ENCODE assay signal across 8 mouse cellular contexts in the genomic region with DNA sequence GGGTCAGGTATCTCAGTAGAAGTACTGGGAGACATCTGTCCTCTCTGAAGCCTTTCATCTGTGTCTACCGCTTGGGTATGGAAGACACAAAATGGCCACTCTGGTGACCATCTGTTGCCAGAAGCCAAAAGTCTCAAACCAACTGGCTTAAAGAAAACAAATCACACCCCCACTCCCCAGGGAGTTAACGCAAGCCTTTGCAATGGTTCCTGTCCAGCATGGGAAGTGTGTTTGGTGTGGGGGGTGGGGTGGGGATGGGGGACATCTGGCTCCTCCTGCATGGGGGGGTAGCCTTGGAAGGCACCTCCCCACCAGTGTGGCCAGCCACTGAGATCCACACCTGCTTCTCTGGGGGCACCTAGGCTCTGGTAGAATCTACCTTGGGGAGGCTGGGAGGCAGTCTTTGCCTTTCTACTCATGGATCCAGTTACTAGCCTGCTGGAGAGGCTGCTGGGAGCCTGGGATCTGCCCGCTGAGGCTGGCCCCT. TPM values are rescaled to one million over a fixed set of nuclear protein-coding genes. Genes with fewer than 3 reads are reported as not detected.
DNase-seq lines count a peak whose midpoint lies in the region; ATAC-seq and TF ChIP-seq lines count a peak whose summit lies in the region.

No protein-coding gene starts in this region.

- H3K4me1 ChIP-seq in kidney, postnatal 0 days (replicated peaks; ENCODE audit: insufficient read depth, low read length): peaks cover 97% of the 10 kb centered on the region
- H3K4me1 ChIP-seq in embryonic facial prominence, embryonic 14.5 days (ENCODE audit: control insufficient read depth, insufficient read depth, low read length): peaks cover 54% of the 10 kb centered on the region
- H3K4me1 ChIP-seq in hindbrain, embryonic 16.5 days (ENCODE audit: control insufficient read depth, insufficient read depth, low read depth, low read length): peaks cover 88% of the 10 kb centered on the region
- peaks cover 100% of the 10 kb centered on the region for H3K4me1 ChIP-seq in neural tube, embryonic 12.5 days

- 18% methylated on average over 3 of the region's 3 CpGs for WGBS in kidney, postnatal 0 days
- WGBS in embryonic facial prominence, embryonic 14.5 days: 11% methylated on average over 3 of the region's 3 CpGs
- WGBS in hindbrain, embryonic 16.5 days: 4% methylated on average over 3 of the region's 3 CpGs
- 4% methylated on average over 3 of the region's 3 CpGs for WGBS in neural tube, embryonic 12.5 days

- H3K27me3 ChIP-seq in kidney, postnatal 0 days (ENCODE audit: insufficient read depth, low read length): no peaks in the 10 kb centered on the region
- H3K27me3 ChIP-seq in embryonic facial prominence, embryonic 14.5 days (replicated peaks; ENCODE audit: control insufficient read depth, insufficient read depth, low read length): no peaks in the 10 kb centered on the region
- H3K27me3 ChIP-seq in hindbrain, embryonic 16.5 days (replicated peaks; ENCODE audit: control insufficient read depth, insufficient read depth, low read length): no peaks in the 10 kb centered on the region
- H3K27me3 ChIP-seq in neural tube, embryonic 12.5 days (replicated peaks): no peaks in the 10 kb centered on the region

- no peak overlapping the region for H3K4me2 ChIP-seq in kidney, postnatal 0 days (ENCODE audit: low read length)
- H3K4me2 ChIP-seq in embryonic facial prominence, embryonic 14.5 days (ENCODE audit: low read depth, low read length): peak overlapping the region; percentile 15
- H3K4me2 ChIP-seq in hindbrain, embryonic 16.5 days (ENCODE audit: low read length): peak overlapping the region; percentile 32
- H3K4me2 ChIP-seq in neural tube, embryonic 12.5 days (replicated peaks): peak overlapping the region; percentile 55

- ATAC-seq in kidney, postnatal 0 days (replicated peaks; ENCODE audit: low FRiP score, low read depth): no peak
- ATAC-seq in embryonic facial prominence, embryonic 14.5 days (ENCODE audit: low read depth): no peak
- no peak for ATAC-seq in hindbrain, embryonic 16.5 days
- peak; percentile 51 for ATAC-seq in neural tube, embryonic 12.5 days (ENCODE audit: low FRiP score, low read depth)

- no peak overlapping the region for H3K4me3 ChIP-seq in kidney, postnatal 0 days (replicated peaks; ENCODE audit: low read depth, low read length)
- H3K4me3 ChIP-seq in embryonic facial prominence, embryonic 14.5 days (ENCODE audit: low read depth, low read length): no peak overlapping the region
- no peak overlapping the region for H3K4me3 ChIP-seq in hindbrain, embryonic 16.5 days (ENCODE audit: low read length)
- no peak overlapping the region for H3K4me3 ChIP-seq in neural tube, embryonic 12.5 days

- no peak overlapping the region for H3K9ac ChIP-seq in kidney, postnatal 0 days (ENCODE audit: low read depth, low read length)
- H3K9ac ChIP-seq in embryonic facial prominence, embryonic 14.5 days (ENCODE audit: low read depth, low read length): 0 out of 2 replicates have a peak overlapping the region, but pooled peaks have one; percentile 40
- no peak overlapping the region for H3K9ac ChIP-seq in hindbrain, embryonic 16.5 days (ENCODE audit: low read depth, low read length)
- H3K9ac ChIP-seq in neural tube, embryonic 12.5 days: peak overlapping the region; percentile 41; the same call in 1 of the 2 replicates

- peak overlapping the region; percentile 82 for H3K27ac ChIP-seq in kidney, postnatal 0 days
- peak overlapping the region; percentile 77 for H3K27ac ChIP-seq in embryonic facial prominence, embryonic 14.5 days (replicated peaks; ENCODE audit: low read depth, low read length)
- peak overlapping the region; percentile 88 for H3K27ac ChIP-seq in hindbrain, embryonic 16.5 days (ENCODE audit: low read depth, low read length)
- peak overlapping the region; percentile 96 for H3K27ac ChIP-seq in neural tube, embryonic 12.5 days

- peaks cover 11% of the 10 kb centered on the region for H3K36me3 ChIP-seq in kidney, postnatal 0 days (ENCODE audit: insufficient read depth, low read length)
- H3K36me3 ChIP-seq in embryonic facial prominence, embryonic 14.5 days (ENCODE audit: control insufficient read depth, insufficient read depth, low read length): peaks cover 30% of the 10 kb centered on the region
- no peaks in the 10 kb centered on the region for H3K36me3 ChIP-seq in hindbrain, embryonic 16.5 days (ENCODE audit: control insufficient read depth, insufficient read depth, low read length)
- H3K36me3 ChIP-seq in neural tube, embryonic 12.5 days: peaks cover 32% of the 10 kb centered on the region

- no peak for TF ChIP-seq CTCF in kidney, postnatal 0 days (IDR thresholded peaks at IDR 0.05; ENCODE audit: low read depth)

- H3K9me3 ChIP-seq in kidney, postnatal 0 days (replicated peaks; ENCODE audit: low read length): no peaks in the 10 kb centered on the region
- no peaks in the 10 kb centered on the region for H3K9me3 ChIP-seq in embryonic facial prominence, embryonic 14.5 days (ENCODE audit: control insufficient read depth, low read length)
- no peaks in the 10 kb centered on the region for H3K9me3 ChIP-seq in hindbrain, embryonic 16.5 days (ENCODE audit: control insufficient read depth, low read length)
- no peaks in the 10 kb centered on the region for H3K9me3 ChIP-seq in neural tube, embryonic 12.5 days

- DNase-seq in kidney, postnatal 0 days (ENCODE audit: low spot score): peak; percentile 58
- DNase-seq in kidney, adult 18-20 months: no peak
- DNase-seq in embryonic facial prominence, embryonic 14.5 days (ENCODE audit: low spot score): no peak
- DNase-seq in urinary bladder, postnatal 25 days (ENCODE audit: low spot score): no peak
- no peak for DNase-seq in frontal cortex, adult 2 months (ENCODE audit: extremely low spot score in 1 of 2, low spot score in 1 of 2)
- no peak for DNase-seq in adrenal gland, adult 2 months

RNA-seq across cellular contexts. Expression of a gene that starts 29.6 kb away (rescaled TPM):
- polyA plus RNA-seq in kidney, postnatal 0 days (2015; fragmentation: Nextera tagmentation; extraction: Ambion mirVana): 12.1 and 12.9 TPM in 2 replicates
- polyA plus RNA-seq in embryonic facial prominence, embryonic 14.5 days (2014; fragmentation: Nextera tagmentation; extraction: Ambion mirVana): 29.9 and 35.8 TPM in 2 replicates
- 13.3 and 15.1 TPM in 2 replicates for polyA plus RNA-seq in hindbrain, embryonic 16.5 days (2015; fragmentation: Nextera tagmentation; extraction: Ambion mirVana)
- 44.7 and 48.2 TPM in 2 replicates for polyA plus RNA-seq in neural tube, embryonic 12.5 days (2016; fragmentation: Nextera tagmentation; extraction: Ambion mirVana)
- 13.0 and 13.2 TPM in 2 replicates for polyA plus RNA-seq in frontal cortex, adult 2 months (2012; rRNA removed)
- total RNA-seq in adrenal gland, adult 2 months (2021): 10 to 100 TPM; 17.6 to 21.1 TPM
- polyA plus RNA-seq in adrenal gland, adult 2 months (2012; rRNA removed): 37.1 and 49.2 TPM in 2 replicates

RNA-seq across cellular contexts. Expression of a gene that starts 41.9 kb away (rescaled TPM):
- polyA plus RNA-seq in kidney, postnatal 0 days (2015; fragmentation: Nextera tagmentation; extraction: Ambion mirVana): 16.4 and 16.6 TPM in 2 replicates
- polyA plus RNA-seq in embryonic facial prominence, embryonic 14.5 days (2014; fragmentation: Nextera tagmentation; extraction: Ambion mirVana): 38.6 and 42.0 TPM in 2 replicates
- 15.4 and 19.3 TPM in 2 replicates for polyA plus RNA-seq in hindbrain, embryonic 16.5 days (2015; fragmentation: Nextera tagmentation; extraction: Ambion mirVana)
- 26.0 and 26.3 TPM in 2 replicates for polyA plus RNA-seq in neural tube, embryonic 12.5 days (2016; fragmentation: Nextera tagmentation; extraction: Ambion mirVana)
- polyA plus RNA-seq in frontal cortex, adult 2 months (2012; rRNA removed): 30.8 and 36.1 TPM in 2 replicates
- total RNA-seq in adrenal gland, adult 2 months (2021): 10 to 100 TPM; 46.4 to 70.8 TPM
- polyA plus RNA-seq in adrenal gland, adult 2 months (2012; rRNA removed): 70.1 and 84.9 TPM in 2 replicates

Comparison
In these comparisons a context has a peak if more than half of its experiments do, and no peak if none do; other contexts are left out.
1. H3K9ac ChIP-seq: peak in embryonic facial prominence, embryonic 14.5 days (single experiment) and neural tube, embryonic 12.5 days (single experiment); none in kidney, postnatal 0 days (single experiment) and hindbrain, embryonic 16.5 days (single experiment).
2. Peak in every context shown above with its lines, with median percentiles within 50 percentile points of each other: H3K27ac ChIP-seq.